Mouse (Mus musculus) regulatory T cell (primary cell): ENCODE measurements around the gene Gpr4.

Experiments
- in situ Hi-C: fragments of 300-600 bp; cut with MboI, MseI; formaldehyde crosslinking; loops from one replicate; pipeline ENCODE4 v1.15.1; 2025; ENCODE audit warnings: high pct_unique_total_duplicates

Gene Gpr4

GRCm38 (mm10) chr7:19257390-19258022 is 45.2 kb downstream of the Gpr4 start:
- in situ Hi-C loops, result no loop called here

GRCm38 (mm10) chr7:19258336-19258735 is 46.0 kb downstream of the Gpr4 start:
- in situ Hi-C loops, result no loop called here

- in situ Hi-C loops, result no loop called here
These were observed 52.8 kb downstream of the Gpr4 start for GRCm38 (mm10) chr7:19265147-19265546.

GRCm38 (mm10) chr7:19265928-19266822 is 53.8 kb downstream of the Gpr4 start:
- in situ Hi-C loops, result no loop called here

- in situ Hi-C loops, result no loop called here
These were observed 54.7 kb downstream of the Gpr4 start for GRCm38 (mm10) chr7:19267051-19267450.

GRCm38 (mm10) chr7:19268993-19269681 is 56.8 kb downstream of the Gpr4 start:
- in situ Hi-C loops, result no loop called here

- in situ Hi-C loops, result no loop called here
These were observed 57.5 kb downstream of the Gpr4 start for GRCm38 (mm10) chr7:19269721-19270441.

GRCm38 (mm10) chr7:19270509-19271237 is 58.3 kb downstream of the Gpr4 start:
- in situ Hi-C loops, result no loop called here

- in situ Hi-C loops, result no loop called here
These were observed 59.2 kb downstream of the Gpr4 start, which contains the start of gene Vasp for GRCm38 (mm10) chr7:19271238-19272172. Vasp (minus strand) TSS chr7:19271817.

GRCm38 (mm10) chr7:19272173-19272764 is 59.9 kb downstream of the Gpr4 start:
- in situ Hi-C loops, result no loop called here
